Mouse (Mus musculus) right cerebral cortex, adult 18-20 months (tissue): ENCODE measurements around the gene Eid3.
A peak's percentile ranks its signal among the peaks of the same experiment; 100 is the strongest.

ENCODE experiments used
- DNase-seq: peaks from one replicate; pipeline ENCODE4 v3.0.0; 2022; ENCODE audit warnings: mixed read lengths

Eid3 gene

GRCm38 (mm10) chr10:82866356-82866755 lies at the start of gene Eid3:
Gene Eid3, plus strand, starts transcription at chr10:82866626.
- no peak for DNase-seq

GRCm38 (mm10) chr10:82817514-82817913 lies 48.9 kb upstream of the Eid3 start:
- no peak for DNase-seq

- no peak for DNase-seq
Observed at GRCm38 (mm10) chr10:82817936-82818335, 48.5 kb upstream of the Eid3 start.

GRCm38 (mm10) chr10:82818661-82819060 lies 47.8 kb upstream of the Eid3 start:
- no peak for DNase-seq

- DNase-seq = no peak
Observed at GRCm38 (mm10) chr10:82823108-82823778, 43.2 kb upstream of the Eid3 start.

GRCm38 (mm10) chr10:82823779-82824177 lies 42.6 kb upstream of the Eid3 start:
- no peak for DNase-seq

- no peak for DNase-seq
Observed at GRCm38 (mm10) chr10:82824541-82824940, 41.9 kb upstream of the Eid3 start.

- DNase-seq = peak; percentile 23
Observed at GRCm38 (mm10) chr10:82826516-82826915, 39.9 kb upstream of the Eid3 start.

- no peak for DNase-seq
Observed at GRCm38 (mm10) chr10:82833926-82834325, 32.5 kb upstream of the Eid3 start, which contains the start of gene Txnrd1. Gene Txnrd1, plus strand, starts transcription at chr10:82833951.

- DNase-seq = no peak
Observed at GRCm38 (mm10) chr10:82835898-82836297, 30.5 kb upstream of the Eid3 start.

GRCm38 (mm10) chr10:82838390-82838789 lies 28.0 kb upstream of the Eid3 start:
- DNase-seq = no peak

GRCm38 (mm10) chr10:82844090-82844489 lies 22.3 kb upstream of the Eid3 start:
- no peak for DNase-seq

- DNase-seq = no peak
Observed at GRCm38 (mm10) chr10:82844731-82845130, 21.7 kb upstream of the Eid3 start.

- no peak for DNase-seq
Observed at GRCm38 (mm10) chr10:82847821-82848459, 18.5 kb upstream of the Eid3 start.

GRCm38 (mm10) chr10:82849686-82850353 lies 16.6 kb upstream of the Eid3 start:
- no peak for DNase-seq

- no peak for DNase-seq
Observed at GRCm38 (mm10) chr10:82850354-82850752, 16.1 kb upstream of the Eid3 start.

- no peak for DNase-seq
Observed at GRCm38 (mm10) chr10:82851751-82852150, 14.7 kb upstream of the Eid3 start.

- DNase-seq = no peak
Observed at GRCm38 (mm10) chr10:82858032-82858680, 8.3 kb upstream of the Eid3 start.

GRCm38 (mm10) chr10:82858691-82859532 lies 7.5 kb upstream of the Eid3 start:
- DNase-seq = peak; percentile 95

- peak; percentile 24 for DNase-seq
Observed at GRCm38 (mm10) chr10:82859533-82859915, 6.9 kb upstream of the Eid3 start.

- DNase-seq = peak; percentile 62
Observed at GRCm38 (mm10) chr10:82860181-82860928, 6.1 kb upstream of the Eid3 start.

- no peak for DNase-seq
Observed at GRCm38 (mm10) chr10:82860929-82861315, 5.5 kb upstream of the Eid3 start.
